Mouse (Mus musculus): ENCODE results near the gene BC035947. TPM values are rescaled to one million over a fixed set of nuclear protein-coding genes. Genes with fewer than 3 reads are reported as not detected.
"Not testable (repeated sequence)": the region's sequence is repeated elsewhere in the genome, so short reads cannot be mapped to it uniquely, and the experiment has no call there.

Gene BC035947
- polyA plus RNA-seq, 1 experiment from 2014 or later, result 0.02 TPM

- H3K4me1 ChIP-seq (replicated peaks), result peaks cover 8% of the 10 kb centered on the region; the same call in 1 of the 2 replicates
- H3K4me2 ChIP-seq, result no peak overlapping the region
- no peak for ATAC-seq (ENCODE audit: insufficient read depth)
- no peaks in the 10 kb centered on the region for H3K9me3 ChIP-seq (replicated peaks)
- H3K27me3 ChIP-seq, result no peaks in the 10 kb centered on the region
- no peak overlapping the region for H3K4me3 ChIP-seq (replicated peaks)
- no peaks in the 10 kb centered on the region for H3K36me3 ChIP-seq (replicated peaks)
- H3K27ac ChIP-seq (replicated peaks), result no peak overlapping the region
- no peak overlapping the region for H3K9ac ChIP-seq
- 75% methylated on average over 15 of the region's 15 CpGs for WGBS (ENCODE audit: insufficient replicate concordance)
Observed at GRCm38 (mm10) chr1:78532184-78532800, 20.3 kb upstream of the BC035947 start.

GRCm38 (mm10) chr1:78530500-78531215 lies 18.7 kb upstream of the BC035947 start:
- no peaks in the 10 kb centered on the region for H3K27me3 ChIP-seq
- H3K9ac ChIP-seq, result no peak overlapping the region
- no peak overlapping the region for H3K4me2 ChIP-seq
- no peaks in the 10 kb centered on the region for H3K36me3 ChIP-seq (replicated peaks)
- WGBS (ENCODE audit: insufficient replicate concordance), result 58% methylated on average over 7 of the region's 7 CpGs
- no peak for ATAC-seq (ENCODE audit: insufficient read depth)
- no peaks in the 10 kb centered on the region for H3K9me3 ChIP-seq (replicated peaks)
- H3K4me1 ChIP-seq (replicated peaks), result peaks cover 8% of the 10 kb centered on the region; the same call in 1 of the 2 replicates
- no peak overlapping the region for H3K27ac ChIP-seq (replicated peaks)
- H3K4me3 ChIP-seq (replicated peaks), result no peak overlapping the region

DNA sequence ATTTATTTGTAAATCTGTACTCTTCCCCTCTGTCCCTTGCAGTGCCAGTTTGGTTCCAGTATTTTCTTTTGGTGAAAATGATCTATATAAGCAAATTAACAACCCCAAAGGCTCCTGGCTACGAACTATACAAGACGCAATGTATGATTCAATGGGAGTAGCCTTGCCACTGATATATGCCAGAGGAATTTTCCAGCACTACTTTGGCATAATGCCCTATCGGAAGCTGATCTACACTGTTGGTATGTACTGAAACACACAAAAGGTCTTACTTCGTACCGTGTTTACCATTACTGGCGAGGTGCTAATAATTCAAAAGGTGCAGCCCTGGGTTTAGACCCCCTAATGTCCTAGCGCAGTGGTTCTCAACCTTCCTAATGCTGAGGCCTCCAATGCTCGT lies 17.1 kb upstream of the BC035947 start:
- H3K9me3 ChIP-seq (replicated peaks), result no peaks in the 10 kb centered on the region
- H3K27me3 ChIP-seq, result no peaks in the 10 kb centered on the region
- H3K36me3 ChIP-seq (replicated peaks), result no peaks in the 10 kb centered on the region
- ATAC-seq (ENCODE audit: insufficient read depth), result no peak
- H3K4me1 ChIP-seq (replicated peaks), result no peaks in the 10 kb centered on the region
- no peak overlapping the region for H3K27ac ChIP-seq (replicated peaks)
- 75% methylated on average over 8 of the region's 8 CpGs for WGBS (ENCODE audit: insufficient replicate concordance)
- no peak overlapping the region for H3K9ac ChIP-seq
- H3K4me3 ChIP-seq (replicated peaks), result no peak overlapping the region
- no peak overlapping the region for H3K4me2 ChIP-seq

GRCm38 (mm10) chr1:78528356-78528755 lies 16.4 kb upstream of the BC035947 start:
- H3K9me3 ChIP-seq (replicated peaks), result no peaks in the 10 kb centered on the region
- no peak for ATAC-seq (ENCODE audit: insufficient read depth)
- H3K4me3 ChIP-seq (replicated peaks), result no peak overlapping the region
- no peaks in the 10 kb centered on the region for H3K4me1 ChIP-seq (replicated peaks)
- no peak overlapping the region for H3K9ac ChIP-seq
- WGBS (ENCODE audit: insufficient replicate concordance), result 59% methylated on average over 3 of the region's 3 CpGs
- H3K4me2 ChIP-seq, result no peak overlapping the region
- H3K36me3 ChIP-seq (replicated peaks), result no peaks in the 10 kb centered on the region
- no peak overlapping the region for H3K27ac ChIP-seq (replicated peaks)
- H3K27me3 ChIP-seq, result no peaks in the 10 kb centered on the region

- no peak overlapping the region for H3K4me2 ChIP-seq
- H3K9me3 ChIP-seq (replicated peaks), result no peaks in the 10 kb centered on the region
- H3K27ac ChIP-seq (replicated peaks), result no peak overlapping the region
- WGBS (ENCODE audit: insufficient replicate concordance), result 43% methylated on average over 23 of the region's 23 CpGs
- no peaks in the 10 kb centered on the region for H3K36me3 ChIP-seq (replicated peaks)
- no peak for ATAC-seq (ENCODE audit: insufficient read depth)
- no peak overlapping the region for H3K4me3 ChIP-seq (replicated peaks)
- no peaks in the 10 kb centered on the region for H3K4me1 ChIP-seq (replicated peaks)
- no peak overlapping the region for H3K9ac ChIP-seq
- no peaks in the 10 kb centered on the region for H3K27me3 ChIP-seq
Observed at GRCm38 (mm10) chr1:78525189-78525886, 13.4 kb upstream of the BC035947 start.

DNA sequence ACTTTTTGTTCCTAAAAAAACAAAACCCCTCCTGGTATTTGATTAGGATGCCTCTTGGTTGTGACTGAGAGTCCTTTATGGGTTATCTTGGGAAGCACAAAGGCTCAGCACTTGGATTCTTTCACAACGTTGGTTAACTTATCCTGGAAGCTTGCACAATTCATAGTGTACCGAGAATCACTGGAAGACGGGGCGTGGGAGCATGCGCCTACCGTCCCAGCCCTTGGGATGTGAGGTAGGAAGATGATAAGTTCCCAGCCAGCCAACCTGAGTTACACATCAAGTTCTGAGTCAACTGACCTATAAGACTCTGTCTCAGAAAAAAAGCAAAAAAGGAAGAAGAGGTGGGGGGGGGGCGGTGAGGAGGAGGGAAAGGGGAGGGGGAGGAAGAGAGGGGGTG lies 6.9 kb upstream of the BC035947 start:
- Histone ChIP-seq H3K27ac (replicated peaks) (no peak overlapping the region), H3K9me3 (replicated peaks) (no peaks in the 10 kb centered on the region), H3K9ac (no peak overlapping the region), H3K27me3 (peaks cover 2% of the 10 kb centered on the region; the same call in 1 of the 2 replicates), H3K4me1 (replicated peaks) (no peaks in the 10 kb centered on the region), H3K4me3 (replicated peaks) (no peak overlapping the region), H3K36me3 (replicated peaks) (no peaks in the 10 kb centered on the region), H3K4me2 (no peak overlapping the region)
- WGBS (ENCODE audit: insufficient replicate concordance), result 70% methylated on average over 7 of the region's 7 CpGs
- ATAC-seq (ENCODE audit: insufficient read depth), result no peak

- no peak overlapping the region for H3K27ac ChIP-seq (replicated peaks)
- no peaks in the 10 kb centered on the region for H3K9me3 ChIP-seq (replicated peaks)
- H3K4me1 ChIP-seq (replicated peaks), result no peaks in the 10 kb centered on the region
- H3K4me2 ChIP-seq, result no peak overlapping the region
- no peak overlapping the region for H3K4me3 ChIP-seq (replicated peaks)
- H3K27me3 ChIP-seq, result peaks cover 18% of the 10 kb centered on the region
- H3K9ac ChIP-seq, result no peak overlapping the region
- WGBS (ENCODE audit: insufficient replicate concordance), result 59% methylated on average over 8 of the region's 8 CpGs
- H3K36me3 ChIP-seq (replicated peaks), result no peaks in the 10 kb centered on the region
- no peak for ATAC-seq (ENCODE audit: insufficient read depth)
Observed at GRCm38 (mm10) chr1:78512756-78513155, 798 bp upstream of the BC035947 start.

DNA sequence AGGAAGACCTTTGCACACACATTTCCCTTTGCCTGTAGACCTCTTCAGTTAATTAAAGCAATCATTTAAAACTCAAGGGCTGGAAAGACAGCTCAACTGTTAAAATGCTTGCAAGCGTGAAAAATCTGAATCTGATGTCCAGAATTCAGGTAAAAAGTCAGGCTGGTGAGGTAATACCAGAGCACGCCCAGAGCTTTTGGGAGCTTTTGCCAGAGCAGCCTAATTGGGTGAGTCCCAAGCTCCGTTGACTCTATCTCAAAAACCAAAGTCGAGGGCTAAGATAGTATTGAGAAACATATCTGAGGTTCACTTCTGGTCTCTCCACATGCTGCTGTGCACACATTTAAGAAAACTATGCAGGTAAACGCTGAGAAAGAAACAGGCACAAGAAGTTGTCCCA lies 1.1 kb downstream of the BC035947 start, which contains the start of gene Mogat1:
Gene Mogat1 (plus strand): TSS at position 130 of the 400 bp plus-strand sequence.
- ATAC-seq (ENCODE audit: insufficient read depth), result no peak
- no peak within 1 kb of the TSS for H3K27ac ChIP-seq (replicated peaks)
- H3K4me1 ChIP-seq (replicated peaks), result no peaks in the 10 kb centered on the region
- H3K9ac ChIP-seq, result no peak within 1 kb of the TSS
- peaks cover 18% of the 10 kb centered on the region for H3K27me3 ChIP-seq
- H3K36me3 ChIP-seq (replicated peaks), result no peaks in the 10 kb centered on the region
- peak within 1 kb of the TSS; percentile 18; the same call in 1 of the 2 replicates for H3K4me2 ChIP-seq
- WGBS (ENCODE audit: insufficient replicate concordance), result 42% methylated on average over 5 of the region's 5 CpGs
- H3K4me3 ChIP-seq (replicated peaks), result no peak within 1 kb of the TSS
- H3K9me3 ChIP-seq (replicated peaks), result no peaks in the 10 kb centered on the region

DNA sequence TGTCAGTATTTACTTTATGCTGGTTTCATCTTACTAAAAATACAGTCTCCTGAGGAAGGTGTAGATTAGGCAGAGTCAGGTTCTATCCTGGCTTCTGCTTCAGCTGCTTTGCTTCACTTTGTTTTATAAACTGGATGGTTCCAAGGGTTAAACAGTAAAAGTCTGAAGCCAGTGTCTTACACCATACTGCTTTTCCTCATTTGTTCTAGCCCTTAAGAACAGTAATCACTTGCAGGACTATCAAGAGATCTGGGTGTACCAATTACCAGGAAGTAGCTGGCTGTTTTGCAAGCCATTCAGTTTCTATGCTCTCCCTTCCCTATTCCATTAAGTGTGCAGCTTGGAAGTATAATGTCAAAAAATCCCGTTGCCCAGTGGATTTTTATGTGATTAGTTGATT lies 4.8 kb downstream of the BC035947 start:
- peaks cover 15% of the 10 kb centered on the region for H3K27me3 ChIP-seq
- no peaks in the 10 kb centered on the region for H3K4me1 ChIP-seq (replicated peaks)
- no peak for ATAC-seq (ENCODE audit: insufficient read depth)
- no peak overlapping the region for H3K9ac ChIP-seq
- H3K4me3 ChIP-seq (replicated peaks), result no peak overlapping the region
- no peaks in the 10 kb centered on the region for H3K9me3 ChIP-seq (replicated peaks)
- no peak overlapping the region for H3K27ac ChIP-seq (replicated peaks)
- WGBS (ENCODE audit: insufficient replicate concordance), result 26% methylated on average over 1 of the region's 1 CpGs
- no peaks in the 10 kb centered on the region for H3K36me3 ChIP-seq (replicated peaks)
- H3K4me2 ChIP-seq, result no peak overlapping the region

GRCm38 (mm10) chr1:78502527-78502926 lies 9.4 kb downstream of the BC035947 start:
- 71% methylated on average over 6 of the region's 6 CpGs for WGBS (ENCODE audit: insufficient replicate concordance)
- ATAC-seq (ENCODE audit: insufficient read depth), result no peak
- Histone ChIP-seq H3K9ac (no peak overlapping the region), H3K4me3 (replicated peaks) (no peak overlapping the region), H3K36me3 (replicated peaks) (no peaks in the 10 kb centered on the region), H3K27me3 (no peaks in the 10 kb centered on the region), H3K9me3 (replicated peaks) (no peaks in the 10 kb centered on the region), H3K4me2 (no peak overlapping the region), H3K27ac (replicated peaks) (no peak overlapping the region), H3K4me1 (replicated peaks) (no peaks in the 10 kb centered on the region)

GRCm38 (mm10) chr1:78501856-78502255 lies 10.1 kb downstream of the BC035947 start:
- not testable (repeated sequence) for H3K36me3 ChIP-seq (replicated peaks); H3K9me3 ChIP-seq (replicated peaks); H3K4me2 ChIP-seq; H3K4me1 ChIP-seq (replicated peaks); H3K4me3 ChIP-seq (replicated peaks); H3K9ac ChIP-seq; H3K27me3 ChIP-seq; ATAC-seq (ENCODE audit: insufficient read depth); H3K27ac ChIP-seq (replicated peaks)
- WGBS (ENCODE audit: insufficient replicate concordance), result 71% methylated on average over 12 of the region's 12 CpGs

Data from liver, embryonic 15.5 days (tissue).